Mouse (Mus musculus) lung, adult 2 months (tissue): ENCODE data around the gene Sept5. TPM values are rescaled to one million over a fixed set of nuclear protein-coding genes. Genes with fewer than 3 reads are reported as not detected.

Experiments
- DNase-seq: peaks from one replicate; pipeline ENCODE4 v3.0.0; 2022
- H3K4me1 ChIP-seq: fragments of 200-500 bp; 2 replicates; pipeline ENCODE4 v1.6.1; 2011; ENCODE audit warnings: low read length; ENCODE audit not compliant: control insufficient read depth, insufficient read depth
- H3K4me3 ChIP-seq: fragments of 200-500 bp; replicated peaks from 2 replicates; pipeline ENCODE3; 2011; ENCODE audit warnings: low read depth, mild to moderate bottlenecking, control low read depth, low read length; ENCODE audit errors: extremely low read depth
- CTCF ChIP-seq: fragments of 200-500 bp; IDR thresholded peaks from 2 replicates; pipeline ENCODE4 v1.5.1; 2011; ENCODE audit warnings: mild to moderate bottlenecking, low read length, control low read depth; ENCODE audit not compliant: insufficient read depth
- POLR2A ChIP-seq: fragments of 200-500 bp; IDR thresholded peaks from 2 replicates; pipeline ENCODE4 v1.6.1; 2011; ENCODE audit warnings: low read depth, mild to moderate bottlenecking, control low read depth, low read length, borderline replicate concordance; ENCODE audit errors: extremely low read depth
- WGBS: fragments of 180-500 bp; shearing (Covaris S2); methylation state at CpG from one replicate; pipeline ENCODE4 v1.1.7; 2018; 5-methylcytosine and 5-hydroxymethylcytosine counted together
- polyA plus RNA-seq: library from polyadenylated mRNA; depleted of rRNA; stranded (reverse); fragments of >200 nt; gene quantifications from 2 replicates; pipeline ENCODE4 v1.2.3, GENCODE M21; 2012; rRNA removed

The Sept5 gene
- 9.0 and 22.0 TPM in 2 replicates for polyA plus RNA-seq

- WGBS = 1% methylated on average over 70 of the region's 93 CpGs
- TF ChIP-seq POLR2A = no peak
- no peak for TF ChIP-seq CTCF
- Histone ChIP-seq H3K4me3 (peak within 1 kb of the TSS; percentile 77), H3K4me1 (no peaks in the 10 kb centered on the region)
- peak; percentile 60 for DNase-seq
Measured at GRCm38 (mm10) chr16:18629390-18630231, at the start of gene Sept5. Gene Sept5, minus strand, starts transcription at chr16:18629954.

DNA sequence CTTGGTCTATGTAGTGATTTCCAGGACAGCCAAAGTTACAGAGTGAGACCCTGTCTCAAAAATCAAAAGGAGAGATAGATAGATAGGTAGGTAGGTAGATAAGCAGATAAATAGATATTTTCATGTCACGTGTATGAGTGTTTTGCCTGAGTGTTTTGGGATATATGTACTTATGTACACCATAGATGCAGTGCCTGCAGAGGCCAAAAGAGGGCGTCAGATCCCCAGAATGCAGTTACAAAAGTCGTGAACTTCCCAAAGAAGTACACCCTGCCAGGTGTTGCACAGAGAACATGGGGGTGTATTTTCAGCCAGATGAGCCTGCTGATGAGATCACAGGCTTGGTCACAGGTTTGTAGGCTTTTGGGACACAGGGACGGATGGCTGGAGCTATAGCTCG is 49.4 kb upstream of the Sept5 start:
- WGBS = 56% methylated on average over 5 of the region's 5 CpGs
- no peak overlapping the region for H3K4me3 ChIP-seq
- TF ChIP-seq CTCF (0 out of 2 replicates have a peak, but pooled peaks have one; percentile 9), POLR2A (no peak)
- no peak for DNase-seq
- no peaks in the 10 kb centered on the region for H3K4me1 ChIP-seq

DNA sequence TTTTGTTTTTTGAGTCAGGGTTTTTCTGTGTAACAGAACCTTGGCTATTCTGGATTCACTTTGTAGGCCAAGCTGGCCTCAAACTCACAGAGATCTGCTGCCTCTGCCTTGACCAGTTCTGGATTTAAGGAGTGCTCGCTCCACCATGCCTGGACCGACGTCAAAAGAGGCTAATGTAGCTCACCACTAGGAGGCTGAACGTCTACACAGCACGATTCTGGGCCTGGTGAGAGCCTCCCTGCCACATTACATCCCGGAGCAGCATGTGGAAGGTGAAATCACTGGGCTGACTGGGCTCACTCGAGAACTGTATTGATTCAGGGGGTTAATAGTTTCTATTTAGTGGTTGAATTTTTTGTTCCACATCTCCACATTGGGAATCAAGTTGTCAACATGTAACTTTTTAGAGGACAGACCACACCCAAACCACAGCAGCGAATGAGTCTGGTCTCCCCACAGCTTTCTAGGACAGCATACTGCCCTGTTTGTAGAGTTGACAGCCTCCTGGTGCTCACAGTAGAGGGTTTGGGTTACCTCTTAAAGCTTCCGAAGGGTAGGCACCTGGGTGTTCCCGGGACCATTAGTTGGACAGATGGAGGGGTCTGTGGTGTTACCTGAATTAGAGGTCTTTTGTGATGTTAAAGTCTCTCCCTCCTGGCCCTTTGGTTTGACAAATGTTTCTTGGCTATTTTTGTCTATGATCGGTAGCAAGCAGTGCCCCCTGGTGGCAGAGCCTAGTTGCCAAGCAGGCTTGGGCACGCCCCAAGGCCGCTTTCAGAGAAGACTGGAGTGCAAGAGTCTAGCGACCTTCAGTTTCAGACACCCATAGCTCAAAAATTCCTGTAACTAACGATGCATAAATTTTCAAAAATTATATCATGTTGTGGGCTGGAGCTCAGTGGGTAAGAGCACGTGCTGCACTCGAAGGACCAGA is 48.3 kb upstream of the Sept5 start:
- TF ChIP-seq CTCF = peak; percentile 73
- TF ChIP-seq POLR2A = no peak
- Histone ChIP-seq H3K4me1 (no peaks in the 10 kb centered on the region), H3K4me3 (no peak overlapping the region)
- WGBS = 36% methylated on average over 17 of the region's 17 CpGs
- peak; percentile 69 for DNase-seq

GRCm38 (mm10) chr16:18673005-18673404 is 43.3 kb upstream of the Sept5 start:
- TF ChIP-seq POLR2A (no peak), CTCF (no peak)
- Histone ChIP-seq H3K4me1 (no peaks in the 10 kb centered on the region), H3K4me3 (no peak overlapping the region)
- no peak for DNase-seq
- 64% methylated on average over 3 of the region's 3 CpGs for WGBS

GRCm38 (mm10) chr16:18672027-18672426 is 42.3 kb upstream of the Sept5 start:
- Histone ChIP-seq H3K4me3 (no peak overlapping the region), H3K4me1 (no peaks in the 10 kb centered on the region)
- WGBS = 48% methylated on average over 5 of the region's 5 CpGs
- no peak for TF ChIP-seq CTCF
- no peak for TF ChIP-seq POLR2A
- DNase-seq = no peak

DNA sequence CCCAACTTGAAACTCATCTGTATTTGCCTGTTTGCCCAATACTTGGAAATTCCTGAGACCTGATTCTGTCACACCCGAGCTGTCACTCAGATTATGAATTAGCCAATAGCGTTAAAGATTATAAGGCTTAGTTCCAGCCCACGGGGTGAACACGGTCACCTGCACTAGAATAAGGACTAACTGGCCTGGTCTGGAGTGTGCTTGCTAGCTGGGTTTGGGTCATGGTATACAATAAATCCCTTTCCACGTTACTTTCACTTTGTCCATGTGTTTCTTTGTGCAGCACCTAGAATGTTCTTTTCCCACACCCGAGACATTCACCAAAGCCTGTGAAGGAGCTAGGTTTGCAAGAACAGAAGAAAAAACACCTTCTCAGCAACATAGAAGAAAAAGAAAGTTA is 40.2 kb upstream of the Sept5 start:
- WGBS = 61% methylated on average over 6 of the region's 6 CpGs
- no peak for DNase-seq
- H3K4me1 ChIP-seq = no peaks in the 10 kb centered on the region
- TF ChIP-seq POLR2A = no peak
- no peak for TF ChIP-seq CTCF
- no peak overlapping the region for H3K4me3 ChIP-seq

- TF ChIP-seq CTCF (no peak), POLR2A (no peak)
- WGBS = 67% methylated on average over 4 of the region's 4 CpGs
- Histone ChIP-seq H3K4me3 (no peak overlapping the region), H3K4me1 (no peaks in the 10 kb centered on the region)
- DNase-seq = no peak
Measured at GRCm38 (mm10) chr16:18658597-18658996, 28.8 kb upstream of the Sept5 start.

- no peak for TF ChIP-seq CTCF
- TF ChIP-seq POLR2A = no peak
- DNase-seq = no peak
Measured at GRCm38 (mm10) chr16:18655372-18656098, 25.8 kb upstream of the Sept5 start.

GRCm38 (mm10) chr16:18653290-18654160 is 23.8 kb upstream of the Sept5 start:
- Histone ChIP-seq H3K4me3 (no peak overlapping the region), H3K4me1 (no peaks in the 10 kb centered on the region)
- TF ChIP-seq CTCF (no peak), POLR2A (no peak)
- DNase-seq = no peak
- 85% methylated on average over 6 of the region's 6 CpGs for WGBS

More at GRCm38 (mm10) chr16:18655372-18656098, 25.8 kb upstream of the Sept5 start:
- Histone ChIP-seq H3K4me3 (no peak overlapping the region), H3K4me1 (no peaks in the 10 kb centered on the region)
- WGBS = 50% methylated on average over 5 of the region's 5 CpGs
